Mouse (Mus musculus) right cerebral cortex, postnatal 36 days (tissue): ENCODE data around the gene Cyp3a59.
"Not testable (repeated sequence)": the region's sequence is repeated elsewhere in the genome, so short reads cannot be mapped to it uniquely, and the experiment has no call there.

Source experiments
- DNase-seq, 2 experiments: peaks; one replicate each; pipeline ENCODE4 v3.0.0; 2022; ENCODE audit warnings: low spot score in 2 of 2, mixed read lengths in 1 of 2

The Cyp3a59 gene

DNA sequence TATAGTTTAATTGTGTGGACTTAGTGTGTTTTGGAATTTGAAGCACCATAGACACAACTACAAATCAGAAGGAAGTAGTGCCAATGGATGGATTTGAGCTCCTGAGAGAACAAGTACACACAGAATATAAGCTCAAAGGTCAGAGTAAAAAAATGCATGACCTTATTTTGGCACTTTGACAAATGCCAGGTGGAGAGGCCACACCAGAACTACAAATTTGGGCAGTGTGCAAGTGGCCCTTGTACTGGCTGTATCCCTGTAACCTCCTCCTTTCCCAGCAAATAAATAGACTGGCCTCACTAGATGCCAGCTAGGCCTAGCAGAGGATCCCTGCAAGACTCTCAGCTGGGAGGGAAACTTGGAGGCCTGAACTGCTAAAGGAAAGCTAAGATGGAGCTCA is at the start of gene Cyp3a59:
Cyp3a59 (plus strand) TSS at position 313 of the 400 bp plus-strand sequence.
- DNase-seq: not testable (repeated sequence)

DNA sequence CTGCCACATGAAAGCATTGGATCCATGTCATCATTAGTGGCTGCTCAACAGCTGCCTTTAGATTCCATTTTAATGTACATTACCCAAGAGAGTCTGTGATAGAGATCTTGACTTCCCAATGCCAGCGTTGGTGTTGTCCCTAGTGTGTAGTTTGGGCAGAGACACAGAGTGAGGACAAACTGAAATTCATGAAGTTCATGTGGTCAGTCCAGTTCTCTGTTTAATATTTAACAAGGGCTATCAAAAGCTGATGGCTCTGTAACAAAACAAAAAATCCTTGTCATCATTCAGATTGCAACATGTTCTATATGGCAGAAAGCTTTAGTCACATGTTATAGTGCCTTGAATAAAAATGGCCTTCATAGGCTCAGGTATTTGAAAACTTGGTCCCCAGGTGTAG is 9.0 kb upstream of the Cyp3a59 start:
- DNase-seq: no peak

DNA sequence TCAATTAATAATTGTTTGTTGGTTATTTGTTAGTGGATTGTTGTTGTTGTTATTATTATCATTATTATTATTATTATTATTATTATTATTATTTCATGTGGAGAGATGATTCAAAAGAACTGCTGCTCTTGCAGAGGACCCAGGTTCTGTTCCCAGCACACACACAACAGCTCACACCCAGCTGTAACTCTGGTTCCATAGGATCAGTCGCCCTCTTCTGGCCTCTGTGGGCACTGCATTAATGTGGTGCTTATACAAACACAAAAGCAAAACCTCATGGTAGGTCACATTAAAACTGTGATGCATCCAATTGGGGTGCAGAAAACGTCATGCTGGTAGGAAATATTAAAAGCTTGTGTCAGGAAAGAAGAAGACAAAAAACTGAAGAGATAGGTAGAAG is 68.8 kb downstream of the Cyp3a59 start:
- no peak for DNase-seq

DNA sequence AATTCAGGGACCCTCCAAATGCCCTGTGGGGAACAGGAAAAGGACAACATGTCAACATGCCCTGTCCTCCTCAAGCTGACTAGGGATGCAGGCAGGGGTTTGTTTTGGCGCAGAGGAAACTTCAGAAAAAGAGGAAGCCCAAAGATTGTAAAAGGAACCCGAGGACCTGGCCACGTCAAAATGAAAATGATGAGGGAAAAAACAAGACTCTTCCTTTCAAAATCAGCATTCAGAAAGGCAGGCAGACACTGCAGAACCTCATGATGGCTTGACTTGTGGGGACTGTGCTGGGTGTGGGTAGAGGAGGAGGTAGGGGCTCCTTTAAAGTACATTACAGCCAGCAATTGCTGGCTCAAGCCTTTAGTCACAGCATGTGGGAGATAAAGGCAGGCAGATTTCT is 71.4 kb downstream of the Cyp3a59 start:
- no peak for DNase-seq

DNA sequence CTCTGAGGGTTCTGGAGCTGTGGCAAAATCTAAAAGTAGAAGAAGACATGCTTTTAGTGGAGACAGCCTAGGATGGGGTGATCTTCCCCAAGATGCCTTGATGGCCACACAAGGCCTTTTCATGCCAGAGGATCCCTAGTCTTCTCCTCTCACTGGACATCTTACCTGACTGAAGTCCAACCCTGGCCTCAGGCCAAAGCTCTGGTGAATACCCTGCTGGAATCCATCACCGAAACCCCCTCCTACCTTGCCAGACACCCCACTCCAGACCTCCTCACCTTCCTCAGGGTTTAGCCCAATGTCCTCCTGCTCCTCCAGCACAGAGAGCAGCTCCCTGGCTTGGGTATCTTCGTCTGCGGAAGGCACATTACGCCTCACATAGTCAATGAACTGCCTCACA is 79.3 kb downstream of the Cyp3a59 start:
- DNase-seq: not testable (repeated sequence)

DNA sequence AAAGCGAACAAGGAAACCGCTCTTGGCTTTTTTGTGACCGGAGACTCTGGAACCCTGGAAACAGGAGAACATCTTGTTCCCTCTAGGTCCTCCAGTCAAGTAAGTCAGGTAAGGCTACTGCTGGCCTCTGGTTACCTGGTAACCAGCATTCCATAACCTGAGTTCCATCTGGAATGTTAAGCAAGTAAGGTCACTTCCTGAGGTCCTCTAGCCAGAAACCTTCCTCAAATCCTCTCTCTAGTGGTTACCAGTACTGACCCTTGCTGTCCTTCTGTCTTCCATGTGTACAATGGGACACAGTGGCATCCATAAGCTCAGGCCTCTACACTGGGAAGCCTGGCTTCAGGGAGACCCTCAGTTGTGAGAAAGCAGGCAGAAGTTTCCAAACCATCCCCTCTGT is 81.4 kb downstream of the Cyp3a59 start, which contains the start of gene Gm5565:
Gm5565 (minus strand) TSS at position 101 of the 400 bp plus-strand sequence.
- not testable (repeated sequence) for DNase-seq
